Mouse (Mus musculus) E14TG2a.4 (cell line): Measurements from ENCODE around the gene Klrc1.
"Not testable (repeated sequence)": the region's sequence is repeated elsewhere in the genome, so short reads cannot be mapped to it uniquely, and the experiment has no call there.

Experiments
- H3K27me3 ChIP-seq: 2 replicates; pipeline ENCODE4 v1.6.1; 2014; ENCODE audit warnings: low read length, control low read depth; ENCODE audit not compliant: insufficient read depth
- H3K36me3 ChIP-seq: 2 replicates; pipeline ENCODE4 v1.6.1; 2014; ENCODE audit warnings: low read length, control low read depth; ENCODE audit not compliant: insufficient read depth
- H3K4me1 ChIP-seq: replicated peaks from 2 replicates; pipeline ENCODE4 v1.6.1; 2014; ENCODE audit warnings: low read depth, low read length, control low read depth
- H3K4me3 ChIP-seq: replicated peaks from 2 replicates; pipeline ENCODE4 v1.5.1; 2014; ENCODE audit warnings: mild to moderate bottlenecking, low read length
- H3K9me3 ChIP-seq: 2 replicates; pipeline ENCODE4 v1.6.1; 2014; ENCODE audit warnings: low read length, control low read depth
- CTCF ChIP-seq: conservative IDR thresholded peaks from 2 replicates; pipeline ENCODE4 v1.5.1; 2014; ENCODE audit warnings: low read length
- NANOG ChIP-seq: IDR thresholded peaks from 2 replicates; pipeline ENCODE4 v1.6.1; 2014; ENCODE audit warnings: borderline replicate concordance, low read length, mixed read lengths
- POU5F1 ChIP-seq: IDR thresholded peaks from 2 replicates; pipeline ENCODE4 v1.6.1; 2014; ENCODE audit warnings: low read length, borderline replicate concordance

The Klrc1 gene

DNA sequence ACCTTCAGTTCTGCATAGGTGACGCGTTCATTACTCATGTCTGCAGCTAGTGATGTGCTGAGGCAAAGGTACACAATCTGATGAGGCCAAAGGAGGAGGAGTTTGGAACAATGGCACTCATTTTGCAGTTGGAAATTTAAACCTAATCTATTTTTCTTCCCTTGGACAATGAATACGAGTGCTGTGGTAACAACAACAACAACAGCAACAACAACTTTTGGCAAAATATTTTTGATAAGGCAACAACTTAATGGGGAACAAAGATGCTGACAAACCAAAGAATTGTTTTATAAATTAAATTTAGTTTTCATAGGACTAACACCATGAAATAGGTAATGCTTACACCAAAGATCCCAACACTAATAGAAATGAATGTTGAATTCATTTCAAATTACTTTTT lies at the start of gene Klrc1:
Gene Klrc1, minus strand, starts transcription at position 101 of the 400 bp plus-strand sequence.
- Histone ChIP-seq H3K9me3 (no peaks in the 10 kb centered on the region), H3K36me3 (no peaks in the 10 kb centered on the region), H3K27me3 (no peaks in the 10 kb centered on the region), H3K4me3 (no peak within 1 kb of the TSS), H3K4me1 (no peaks in the 10 kb centered on the region)
- TF ChIP-seq NANOG, result no peak
- no peak for TF ChIP-seq CTCF
- TF ChIP-seq POU5F1, result no peak

DNA sequence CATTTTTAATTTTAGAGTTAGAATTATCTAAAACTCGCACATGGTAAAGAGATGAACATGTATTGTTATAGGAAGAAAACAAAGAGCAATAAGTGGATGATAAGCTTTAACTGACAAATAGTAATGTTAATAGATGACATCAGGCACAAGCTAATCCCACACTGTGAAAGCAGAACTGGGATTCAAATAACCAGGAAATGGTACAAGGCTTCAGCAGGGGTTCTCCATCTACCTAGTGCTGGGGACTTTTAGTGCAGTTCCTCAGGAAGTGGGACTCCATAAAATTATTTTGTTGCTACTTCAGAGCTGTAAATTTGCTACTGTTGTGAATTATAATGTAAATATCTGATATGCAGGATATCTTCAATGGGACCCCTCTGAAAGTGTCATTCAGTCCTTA lies 48.5 kb upstream of the Klrc1 start:
- no peaks in the 10 kb centered on the region for H3K4me1 ChIP-seq
- H3K27me3 ChIP-seq, result no peaks in the 10 kb centered on the region
- no peak overlapping the region for H3K4me3 ChIP-seq
- no peaks in the 10 kb centered on the region for H3K36me3 ChIP-seq
- no peak for TF ChIP-seq NANOG
- TF ChIP-seq POU5F1, result no peak
- TF ChIP-seq CTCF, result no peak
- no peaks in the 10 kb centered on the region for H3K9me3 ChIP-seq

DNA sequence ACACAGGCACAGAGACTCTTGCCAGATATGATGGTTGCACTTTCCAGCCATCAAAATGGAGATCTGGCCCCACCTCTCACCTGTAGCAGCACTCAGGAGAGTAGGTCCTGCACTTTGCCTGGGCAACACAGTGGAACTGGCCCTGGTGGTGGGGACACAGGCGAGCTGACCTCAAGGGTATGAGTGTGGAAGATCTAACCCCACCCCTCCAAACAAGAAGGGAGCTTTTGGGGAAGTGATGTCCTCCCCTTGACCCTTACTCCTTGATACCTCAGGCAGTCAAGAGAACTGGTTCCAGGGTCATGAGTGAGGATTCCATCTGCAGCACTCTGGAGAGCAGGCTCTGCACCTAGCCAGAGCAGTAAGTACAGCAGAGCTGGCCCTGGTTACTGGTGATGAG lies 42.6 kb upstream of the Klrc1 start:
- Histone ChIP-seq H3K9me3 (no peaks in the 10 kb centered on the region), H3K36me3 (no peaks in the 10 kb centered on the region), H3K4me1 (no peaks in the 10 kb centered on the region), H3K4me3 (no peak overlapping the region), H3K27me3 (no peaks in the 10 kb centered on the region)
- TF ChIP-seq POU5F1 (no peak), NANOG (no peak), CTCF (no peak)

DNA sequence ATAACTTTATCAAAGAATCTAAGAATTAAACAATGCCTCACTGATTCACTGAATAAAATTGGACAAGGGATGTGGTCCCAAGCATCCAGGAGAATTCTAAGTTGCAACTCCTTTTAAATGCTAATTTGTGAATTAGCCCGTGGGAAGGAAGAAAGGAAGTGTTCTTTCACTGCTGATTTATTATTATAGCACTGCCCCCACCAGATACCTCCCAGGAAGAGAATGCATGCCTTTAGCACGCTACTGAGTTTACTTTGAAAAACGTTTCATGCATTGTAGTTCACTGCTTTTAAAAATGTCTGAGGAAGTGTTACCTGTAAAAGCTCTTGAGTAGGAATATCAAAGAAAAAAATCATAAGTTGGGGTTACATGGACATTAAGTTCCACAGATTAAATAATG lies 41.7 kb upstream of the Klrc1 start:
- no peaks in the 10 kb centered on the region for H3K36me3 ChIP-seq
- H3K4me1 ChIP-seq, result no peaks in the 10 kb centered on the region
- TF ChIP-seq CTCF (no peak), NANOG (no peak), POU5F1 (no peak)
- no peak overlapping the region for H3K4me3 ChIP-seq
- no peaks in the 10 kb centered on the region for H3K27me3 ChIP-seq
- no peaks in the 10 kb centered on the region for H3K9me3 ChIP-seq

DNA sequence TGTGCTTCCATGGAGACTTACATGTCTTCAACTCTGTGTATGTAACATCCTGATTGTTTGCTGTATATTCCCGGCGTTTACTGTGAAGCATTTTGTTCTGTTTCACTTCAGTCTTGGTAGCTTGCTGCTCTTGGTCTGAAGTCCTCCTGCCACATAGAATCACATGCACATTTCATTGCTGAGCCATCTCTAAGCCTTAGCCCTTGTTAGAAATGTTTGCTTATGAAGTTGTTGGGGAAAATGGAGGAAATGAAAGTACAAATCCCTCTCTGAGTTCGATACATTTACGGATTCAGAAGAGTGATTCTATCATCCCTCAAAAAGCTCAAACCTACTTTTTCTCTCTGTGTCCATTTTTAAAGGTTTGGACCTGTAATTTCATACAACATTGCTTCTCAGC lies 38.3 kb upstream of the Klrc1 start, which contains the start of gene Klri1:
Gene Klri1, minus strand, starts transcription at position 101 of the 400 bp plus-strand sequence.
- H3K9me3 ChIP-seq, result no peaks in the 10 kb centered on the region
- H3K27me3 ChIP-seq, result no peaks in the 10 kb centered on the region
- TF ChIP-seq POU5F1, result no peak
- TF ChIP-seq NANOG, result no peak
- TF ChIP-seq CTCF, result no peak
- H3K36me3 ChIP-seq, result no peaks in the 10 kb centered on the region
- no peaks in the 10 kb centered on the region for H3K4me1 ChIP-seq
- H3K4me3 ChIP-seq, result no peak within 1 kb of the TSS

DNA sequence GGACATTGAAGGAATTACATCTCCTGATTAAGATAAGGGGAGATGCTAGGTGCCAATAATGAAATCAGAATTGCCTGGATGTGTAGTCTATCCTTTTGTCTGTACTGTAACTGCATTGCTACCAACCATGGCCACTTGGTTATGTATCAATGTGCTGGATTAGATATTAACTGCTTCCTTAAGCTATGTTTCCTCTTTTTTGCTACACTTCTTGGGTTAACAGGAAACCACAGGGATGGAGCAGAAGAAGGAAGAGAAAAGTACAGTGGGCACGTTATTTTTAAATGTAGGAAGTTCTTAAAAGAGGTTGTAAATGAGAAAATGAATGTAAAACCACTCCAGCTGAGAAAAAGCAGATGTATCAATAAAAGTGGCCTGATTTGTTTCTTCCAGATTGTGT lies 34.8 kb upstream of the Klrc1 start:
- H3K9me3 ChIP-seq, result no peaks in the 10 kb centered on the region
- no peak overlapping the region for H3K4me3 ChIP-seq
- H3K27me3 ChIP-seq, result no peaks in the 10 kb centered on the region

DNA sequence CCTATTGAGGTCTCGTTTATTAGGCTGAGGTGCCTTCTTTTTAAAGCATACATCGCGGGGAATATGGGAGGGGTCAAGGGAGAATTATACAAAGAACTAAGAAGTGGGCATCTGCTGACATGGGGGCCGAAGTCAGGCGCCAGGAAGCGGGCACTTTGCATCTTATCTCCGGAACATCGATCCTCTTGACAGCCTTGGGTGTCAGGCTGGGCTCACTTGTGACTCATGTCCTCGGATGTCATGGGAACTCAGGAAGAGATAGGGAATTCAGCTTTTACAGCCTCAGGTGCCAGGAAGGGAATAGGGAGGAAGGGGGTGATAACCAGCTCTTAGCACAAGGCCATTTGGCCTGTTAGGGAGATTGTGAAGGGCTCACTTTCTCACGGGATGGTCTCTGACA lies 12.7 kb upstream of the Klrc1 start:
- H3K4me3 ChIP-seq, H3K4me1 ChIP-seq, H3K27me3 ChIP-seq, H3K9me3 ChIP-seq, H3K36me3 ChIP-seq: not testable (repeated sequence)

More for the DNA sequence above, 34.8 kb upstream of the Klrc1 start:
- TF ChIP-seq POU5F1 (no peak), NANOG (no peak), CTCF (no peak)
- H3K36me3 ChIP-seq, result no peaks in the 10 kb centered on the region
- no peaks in the 10 kb centered on the region for H3K4me1 ChIP-seq

DNA sequence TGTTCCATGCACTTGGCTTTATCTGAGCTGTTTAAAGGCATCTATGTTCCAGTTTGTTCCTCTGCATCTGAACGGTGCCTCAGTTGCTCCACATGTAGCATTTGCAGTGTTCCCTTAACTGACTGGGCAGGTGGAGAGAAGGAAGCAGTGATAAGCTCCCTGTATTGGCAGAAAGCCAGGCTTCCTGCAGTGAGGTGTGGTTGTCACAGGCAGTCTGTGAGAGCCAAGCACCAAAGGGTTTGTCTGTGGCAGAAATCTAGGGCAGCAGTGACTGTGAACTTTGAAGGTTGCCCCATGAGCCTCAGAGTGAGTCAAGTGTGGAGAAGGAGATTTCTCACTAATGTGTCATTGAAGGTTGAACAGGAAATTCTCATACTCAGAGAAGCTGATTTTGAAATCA lies 1.6 kb upstream of the Klrc1 start:
- no peaks in the 10 kb centered on the region for H3K36me3 ChIP-seq
- H3K4me3 ChIP-seq, result no peak overlapping the region
- H3K9me3 ChIP-seq, result no peaks in the 10 kb centered on the region
- no peaks in the 10 kb centered on the region for H3K4me1 ChIP-seq
- no peaks in the 10 kb centered on the region for H3K27me3 ChIP-seq
- TF ChIP-seq CTCF, result no peak

DNA sequence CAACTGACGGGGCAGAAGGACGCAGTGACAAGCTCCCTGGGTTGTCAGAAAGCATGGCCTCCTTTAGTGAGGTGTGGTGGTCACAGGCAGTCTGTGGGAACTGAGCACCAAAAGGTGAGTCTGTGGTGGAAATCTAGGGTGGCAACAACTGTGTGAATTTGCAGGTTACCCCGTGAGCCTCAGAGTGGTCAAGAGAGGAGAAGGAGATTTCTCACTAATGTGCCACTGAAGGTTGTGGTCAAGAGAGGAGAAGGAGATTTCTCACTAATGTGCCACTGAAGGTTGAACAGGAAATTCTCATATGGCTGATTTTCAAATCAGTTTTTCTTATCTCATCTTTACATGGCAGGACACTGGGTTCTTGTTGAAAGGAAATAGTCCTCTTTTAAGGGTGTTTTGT lies 17.5 kb downstream of the Klrc1 start:
- not testable (repeated sequence) for H3K27me3 ChIP-seq, H3K4me1 ChIP-seq, H3K36me3 ChIP-seq, H3K4me3 ChIP-seq, H3K9me3 ChIP-seq

DNA sequence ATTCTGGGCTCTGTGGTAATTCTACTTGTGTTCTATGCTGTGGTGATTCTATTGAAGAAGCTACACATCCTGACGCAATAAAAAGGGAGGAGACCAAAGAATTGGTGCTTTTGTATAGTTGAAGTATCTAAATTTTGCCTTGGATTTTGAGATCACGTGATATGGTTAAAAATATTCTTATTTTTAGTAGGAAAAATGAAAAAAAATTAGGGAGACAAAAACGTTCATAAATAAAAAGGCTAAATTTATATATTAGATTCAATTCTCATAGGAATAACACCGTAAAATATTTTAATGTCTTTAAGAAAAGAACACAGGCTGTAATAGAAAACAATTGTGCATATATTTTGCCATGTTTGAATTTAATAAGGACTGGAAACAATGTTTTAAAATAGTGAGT lies 18.2 kb downstream of the Klrc1 start, which contains the start of gene Klrc2:
Gene Klrc2, minus strand, starts transcription at position 101 of the 400 bp plus-strand sequence.
- H3K4me3 ChIP-seq, H3K27me3 ChIP-seq, H3K9me3 ChIP-seq, H3K36me3 ChIP-seq, H3K4me1 ChIP-seq: not testable (repeated sequence)

DNA sequence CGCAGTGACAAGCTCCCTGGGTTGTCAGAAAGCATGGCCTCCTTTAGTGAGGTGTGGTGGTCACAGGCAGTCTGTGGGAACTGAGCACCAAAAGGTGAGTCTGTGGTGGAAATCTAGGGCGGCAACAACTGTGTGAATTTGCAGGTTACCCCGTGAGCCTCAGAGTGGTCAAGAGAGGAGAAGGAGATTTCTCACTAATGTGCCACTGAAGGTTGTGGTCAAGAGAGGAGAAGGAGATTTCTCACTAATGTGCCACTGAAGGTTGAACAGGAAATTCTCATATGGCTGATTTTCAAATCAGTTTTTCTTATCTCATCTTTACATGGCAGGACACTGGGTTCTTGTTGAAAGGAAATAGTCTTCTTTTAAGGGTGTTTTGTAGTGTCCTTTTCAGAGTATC lies 34.7 kb downstream of the Klrc1 start:
- H3K9me3 ChIP-seq, H3K4me1 ChIP-seq, H3K36me3 ChIP-seq, H3K27me3 ChIP-seq, H3K4me3 ChIP-seq: not testable (repeated sequence)

DNA sequence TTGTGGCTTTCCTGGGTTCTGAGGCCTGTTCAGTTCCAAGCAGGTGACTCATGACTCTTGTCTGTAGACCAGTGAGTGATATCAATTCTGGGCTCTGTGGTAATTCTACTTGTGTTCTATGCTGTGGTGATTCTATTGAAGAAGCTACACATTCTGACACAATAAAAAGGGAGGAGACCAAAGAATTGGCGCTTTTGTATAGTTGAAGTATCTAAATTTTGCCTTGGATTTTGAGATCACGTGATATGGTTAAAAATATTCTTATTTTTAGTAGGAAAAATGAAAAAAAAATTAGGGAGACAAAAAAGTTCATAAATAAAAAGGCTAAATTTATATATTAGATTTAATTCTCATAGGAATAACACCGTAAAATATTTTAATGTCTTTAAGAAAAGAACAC lies 35.5 kb downstream of the Klrc1 start, which contains the start of gene Klrc3:
Gene Klrc3, minus strand, starts transcription at position 101 of the 400 bp plus-strand sequence.
- not testable (repeated sequence) for H3K4me1 ChIP-seq, H3K36me3 ChIP-seq, H3K9me3 ChIP-seq, H3K4me3 ChIP-seq, H3K27me3 ChIP-seq

DNA sequence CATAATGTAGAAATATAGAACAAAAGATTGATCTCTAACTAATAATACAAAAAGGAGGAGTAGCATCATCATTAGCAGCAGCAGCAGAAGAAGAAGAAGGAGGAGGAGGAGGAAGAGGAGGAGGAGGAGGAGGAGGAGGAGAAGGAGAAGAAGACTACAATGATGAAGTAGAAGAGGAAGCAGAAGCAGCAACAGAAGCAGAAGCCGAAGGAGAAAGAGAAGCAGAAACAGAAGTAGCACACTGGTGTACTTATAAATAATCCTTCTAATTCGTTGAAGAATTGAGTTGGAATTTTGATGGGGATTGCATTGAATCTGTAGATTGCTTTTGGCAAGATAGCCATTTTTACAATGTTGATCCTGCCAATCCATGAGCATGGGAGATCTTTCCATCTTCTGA lies 47.7 kb downstream of the Klrc1 start:
- not testable (repeated sequence) for H3K36me3 ChIP-seq, H3K9me3 ChIP-seq, H3K27me3 ChIP-seq, H3K4me1 ChIP-seq, H3K4me3 ChIP-seq
